Mouse (Mus musculus) G1E (cell line): ENCODE measurements around the gene Casr.

Experiments used
- CTCF ChIP-seq: IDR thresholded peaks from 2 replicates; pipeline ENCODE4 v1.5.1; 2012; ENCODE audit warnings: low read depth, low read length, inconsistent platforms, mixed read lengths
- GATA1 ChIP-seq: IDR thresholded peaks from 2 replicates; pipeline ENCODE4 v1.6.1; 2012; ENCODE audit warnings: borderline replicate concordance, low read length, inconsistent platforms, mixed read lengths
- GATA2 ChIP-seq: IDR thresholded peaks from 2 replicates; pipeline ENCODE4 v1.6.1; 2012; ENCODE audit warnings: low read depth, low read length, inconsistent platforms, borderline replicate concordance
- POLR2AphosphoS5 ChIP-seq: IDR thresholded peaks from 2 replicates; pipeline ENCODE4 v1.6.1; 2012; ENCODE audit warnings: low read depth, low read length, inconsistent platforms; ENCODE audit not compliant: insufficient replicate concordance
- TAL1 ChIP-seq: conservative IDR thresholded peaks from 2 replicates; pipeline ENCODE4 v1.6.1; 2012; ENCODE audit warnings: low read depth, low read length, inconsistent platforms, mixed read lengths

DNA sequence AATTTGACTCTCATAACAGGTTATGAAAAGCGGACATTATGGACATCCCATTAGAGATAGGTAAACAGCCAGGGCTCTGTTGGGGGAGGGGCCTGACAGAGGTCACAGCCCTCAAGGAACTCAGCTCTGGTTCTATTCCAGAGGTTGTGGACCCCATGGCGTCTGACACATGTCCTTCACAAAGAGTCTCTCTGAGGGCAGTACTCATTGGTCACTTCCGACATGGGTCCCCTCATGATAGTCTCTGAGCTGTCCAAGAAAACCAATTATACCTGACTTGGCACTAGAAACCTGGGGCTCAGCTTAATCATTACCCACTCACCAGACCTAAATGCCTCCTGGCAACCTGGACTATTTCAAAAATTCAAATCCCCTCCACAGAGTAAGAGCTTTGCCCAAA lies 18.9 kb downstream of the Casr start:
- TF ChIP-seq CTCF = no peak
- no peak for TF ChIP-seq GATA1
- TF ChIP-seq POLR2AphosphoS5 = no peak
- TF ChIP-seq TAL1 = no peak
- no peak for TF ChIP-seq GATA2
